ENCODE assay signal across 12 mouse cellular contexts in the genomic region with DNA sequence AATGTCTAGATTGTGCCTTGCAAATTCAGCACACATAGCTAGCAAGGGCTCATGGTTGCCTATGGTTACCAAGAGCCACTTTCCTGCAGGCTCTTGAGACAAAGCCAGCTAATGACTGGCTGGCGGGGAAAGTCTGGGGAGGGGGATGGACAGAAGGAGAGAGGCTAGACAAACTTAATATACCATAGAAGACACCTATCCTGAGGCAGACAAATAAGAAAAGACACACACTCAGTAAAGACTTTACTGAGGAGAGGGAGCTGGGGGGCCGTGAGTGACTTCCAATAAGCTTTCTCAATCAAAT.
DNase-seq lines count a peak whose midpoint lies in the region; ATAC-seq lines count a peak whose summit lies in the region.
"Had no signal": no experiment of that assay in that cellular context is flagged by ENCODE, and none has a peak within 500 bp of the region (broad histone marks: within the 10 kb centered on the region; RNA-seq: fewer than 3 reads in every experiment).

No protein-coding gene starts in this region.

- H3K4me1 ChIP-seq in forebrain, embryonic 11.5 days (replicated peaks; ENCODE audit: control insufficient read depth, insufficient read depth, low read length): peaks cover 7% of the 10 kb centered on the region
- H3K4me1 ChIP-seq in hindbrain, embryonic 16.5 days (ENCODE audit: control insufficient read depth, insufficient read depth, low read depth, low read length): peaks cover 14% of the 10 kb centered on the region
- H3K4me1 ChIP-seq in neural tube, embryonic 13.5 days (replicated peaks): peaks cover 26% of the 10 kb centered on the region
- H3K4me1 ChIP-seq: embryonic facial prominence, embryonic 12.5 days had no signal

- peak; percentile 60 for ATAC-seq in frontal cortex, adult (ENCODE audit: low TSS enrichment)
- ATAC-seq in forebrain, embryonic 11.5 days (replicated peaks; ENCODE audit: low FRiP score): peak; percentile 89
- ATAC-seq in hindbrain, embryonic 16.5 days: peak; percentile 88
- peak; percentile 79 for ATAC-seq in neural tube, embryonic 13.5 days (ENCODE audit: low read depth)

- H3K9me3 ChIP-seq in forebrain, embryonic 11.5 days (ENCODE audit: control insufficient read depth, low read length): peaks cover 4% of the 10 kb centered on the region; the same call in 1 of the 2 replicates
- no peaks in the 10 kb centered on the region; the same call in 1 of the 2 replicates for H3K9me3 ChIP-seq in hindbrain, embryonic 16.5 days (ENCODE audit: control insufficient read depth, low read length)
- no peaks in the 10 kb centered on the region for H3K9me3 ChIP-seq in neural tube, embryonic 13.5 days
- H3K9me3 ChIP-seq: embryonic facial prominence, embryonic 12.5 days; limb, embryonic 13.5 days; lung, embryonic 15.5 days had no signal

- H3K27ac ChIP-seq in forebrain, embryonic 11.5 days (ENCODE audit: low read depth, low read length): peak overlapping the region; percentile 88
- H3K27ac ChIP-seq in hindbrain, embryonic 16.5 days (ENCODE audit: low read depth, low read length): peak overlapping the region; percentile 74
- peak overlapping the region; percentile 74 for H3K27ac ChIP-seq in neural tube, embryonic 13.5 days (replicated peaks)
- H3K27ac ChIP-seq: embryonic facial prominence, embryonic 12.5 days; limb, embryonic 13.5 days; lung, embryonic 15.5 days had no signal

- no peaks in the 10 kb centered on the region for H3K36me3 ChIP-seq in forebrain, embryonic 11.5 days (ENCODE audit: control insufficient read depth, insufficient read depth, low read length)
- H3K36me3 ChIP-seq in hindbrain, embryonic 16.5 days (ENCODE audit: control insufficient read depth, insufficient read depth, low read length): no peaks in the 10 kb centered on the region
- no peaks in the 10 kb centered on the region for H3K36me3 ChIP-seq in neural tube, embryonic 13.5 days
- H3K36me3 ChIP-seq: embryonic facial prominence, embryonic 12.5 days; limb, embryonic 13.5 days; lung, embryonic 15.5 days had no signal

- 40% methylated on average over 2 of the region's 2 CpGs for WGBS in forebrain, embryonic 11.5 days
- 12% methylated on average over 2 of the region's 2 CpGs for WGBS in hindbrain, embryonic 16.5 days
- WGBS in neural tube, embryonic 13.5 days: 37% methylated on average over 2 of the region's 2 CpGs

- no peaks in the 10 kb centered on the region for H3K27me3 ChIP-seq in forebrain, embryonic 11.5 days (ENCODE audit: control insufficient read depth, insufficient read depth, low read length)
- H3K27me3 ChIP-seq in hindbrain, embryonic 16.5 days (replicated peaks; ENCODE audit: control insufficient read depth, insufficient read depth, low read length): no peaks in the 10 kb centered on the region
- H3K27me3 ChIP-seq in neural tube, embryonic 13.5 days: no peaks in the 10 kb centered on the region
- H3K27me3 ChIP-seq: embryonic facial prominence, embryonic 12.5 days; lung, embryonic 15.5 days had no signal

- peak overlapping the region; percentile 23; the same call in 1 of the 2 replicates for H3K9ac ChIP-seq in forebrain, embryonic 11.5 days (ENCODE audit: low read length)
- no peak overlapping the region for H3K9ac ChIP-seq in hindbrain, embryonic 16.5 days (ENCODE audit: low read depth, low read length)
- H3K9ac ChIP-seq in neural tube, embryonic 13.5 days: no peak overlapping the region
- H3K9ac ChIP-seq: embryonic facial prominence, embryonic 12.5 days; limb, embryonic 13.5 days; lung, embryonic 15.5 days had no signal

- no peak overlapping the region for H3K4me3 ChIP-seq in forebrain, embryonic 11.5 days (ENCODE audit: low read depth, low read length)
- no peak overlapping the region for H3K4me3 ChIP-seq in hindbrain, embryonic 16.5 days (ENCODE audit: low read length)
- no peak overlapping the region for H3K4me3 ChIP-seq in neural tube, embryonic 13.5 days
- H3K4me3 ChIP-seq: embryonic facial prominence, embryonic 12.5 days; limb, embryonic 13.5 days; lung, embryonic 15.5 days had no signal

- peak overlapping the region; percentile 33; the same call in 1 of the 2 replicates for H3K4me2 ChIP-seq in forebrain, embryonic 11.5 days (ENCODE audit: low read depth, low read length, severe bottlenecking)
- H3K4me2 ChIP-seq in hindbrain, embryonic 16.5 days (ENCODE audit: low read length): no peak overlapping the region
- no peak overlapping the region for H3K4me2 ChIP-seq in neural tube, embryonic 13.5 days
- H3K4me2 ChIP-seq: embryonic facial prominence, embryonic 12.5 days; limb, embryonic 13.5 days; lung, embryonic 15.5 days had no signal

- DNase-seq in frontal cortex, postnatal 14 days (ENCODE audit: low spot score in 2 of 2): no peak
- peak; percentile 59 for DNase-seq in forebrain, embryonic 11.5 days (ENCODE audit: low spot score)
- no peak for DNase-seq in adrenal gland, postnatal 25 days
- no peak for DNase-seq in thymus, adult 18-20 months
- no peak for DNase-seq in ovary, postnatal 14 days (ENCODE audit: low spot score)
- DNase-seq: kidney, adult 8-10 months had no signal
